Mouse (Mus musculus): Measurements from ENCODE around the gene Homez. TPM values are rescaled to one million over a fixed set of nuclear protein-coding genes. Genes with fewer than 3 reads are reported as not detected.

Homez gene
- polyA plus RNA-seq, 1 experiment = 2.8 TPM

GRCm38 (mm10) chr14:54877048-54877715, 6.4 kb upstream of the Homez start, which contains the start of gene Ppp1r3e:
TSS of gene Ppp1r3e (minus strand) at chr14:54877550.
- TF ChIP-seq POLR2A (IDR thresholded peaks at IDR 0.05; ENCODE audit: borderline replicate concordance, control insufficient read depth, low read depth, low read length) = no peak
- no peak for TF ChIP-seq CTCF (IDR thresholded peaks at IDR 0.05; ENCODE audit: control insufficient read depth, insufficient read depth, low read length)
- WGBS = 1% methylated on average over 61 of the region's 61 CpGs
- Histone ChIP-seq H3K27ac (ENCODE audit: control insufficient read depth, insufficient read depth, low read depth, low read length, poor library complexity) (peak within 1 kb of the TSS; percentile 64), H3K4me3 (replicated peaks; ENCODE audit: control insufficient read depth, low read depth, low read length) (peak within 1 kb of the TSS; percentile 70), H3K4me1 (ENCODE audit: control insufficient read depth, insufficient read depth, low read length) (no peaks in the 10 kb centered on the region; the same call in 1 of the 2 replicates)

DNA sequence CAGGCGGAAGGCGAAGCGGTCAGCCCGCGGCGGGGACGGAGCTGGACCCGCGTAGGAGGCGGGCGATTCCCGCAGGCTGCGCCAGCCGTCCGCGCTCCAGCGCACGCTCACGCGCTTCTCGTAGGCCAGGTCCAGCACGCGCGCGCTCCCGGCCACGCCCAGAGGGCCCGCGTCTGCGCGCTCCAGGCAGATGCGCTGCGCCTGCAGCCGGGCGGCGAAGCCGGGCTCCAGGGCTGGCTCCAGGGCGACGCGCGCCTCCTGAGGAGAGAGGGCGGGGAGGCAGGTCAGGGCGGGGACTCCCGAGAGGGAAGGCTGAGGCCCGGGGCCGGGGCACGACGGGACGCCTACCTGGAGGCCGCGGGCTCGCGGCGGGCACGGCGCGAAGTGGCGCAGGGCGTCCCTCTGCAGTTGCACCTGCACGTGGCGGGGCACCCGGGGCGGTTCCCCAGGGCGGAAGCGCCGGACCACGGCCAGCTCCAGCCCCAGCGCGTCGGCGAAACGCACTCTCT, 5.8 kb upstream of the Homez start:
- TF ChIP-seq CTCF (IDR thresholded peaks at IDR 0.05; ENCODE audit: control insufficient read depth, insufficient read depth, low read length) (no peak), POLR2A (IDR thresholded peaks at IDR 0.05; ENCODE audit: borderline replicate concordance, control insufficient read depth, low read depth, low read length) (peak; percentile 22; the same call in 1 of the 2 replicates)
- peak overlapping the region; percentile 64 for H3K27ac ChIP-seq (ENCODE audit: control insufficient read depth, insufficient read depth, low read depth, low read length, poor library complexity)
- WGBS = under 1% methylated on average over 66 of the region's 72 CpGs
- no peaks in the 10 kb centered on the region; the same call in 1 of the 2 replicates for H3K4me1 ChIP-seq (ENCODE audit: control insufficient read depth, insufficient read depth, low read length)
- H3K4me3 ChIP-seq (replicated peaks; ENCODE audit: control insufficient read depth, low read depth, low read length) = peak overlapping the region; percentile 70

DNA sequence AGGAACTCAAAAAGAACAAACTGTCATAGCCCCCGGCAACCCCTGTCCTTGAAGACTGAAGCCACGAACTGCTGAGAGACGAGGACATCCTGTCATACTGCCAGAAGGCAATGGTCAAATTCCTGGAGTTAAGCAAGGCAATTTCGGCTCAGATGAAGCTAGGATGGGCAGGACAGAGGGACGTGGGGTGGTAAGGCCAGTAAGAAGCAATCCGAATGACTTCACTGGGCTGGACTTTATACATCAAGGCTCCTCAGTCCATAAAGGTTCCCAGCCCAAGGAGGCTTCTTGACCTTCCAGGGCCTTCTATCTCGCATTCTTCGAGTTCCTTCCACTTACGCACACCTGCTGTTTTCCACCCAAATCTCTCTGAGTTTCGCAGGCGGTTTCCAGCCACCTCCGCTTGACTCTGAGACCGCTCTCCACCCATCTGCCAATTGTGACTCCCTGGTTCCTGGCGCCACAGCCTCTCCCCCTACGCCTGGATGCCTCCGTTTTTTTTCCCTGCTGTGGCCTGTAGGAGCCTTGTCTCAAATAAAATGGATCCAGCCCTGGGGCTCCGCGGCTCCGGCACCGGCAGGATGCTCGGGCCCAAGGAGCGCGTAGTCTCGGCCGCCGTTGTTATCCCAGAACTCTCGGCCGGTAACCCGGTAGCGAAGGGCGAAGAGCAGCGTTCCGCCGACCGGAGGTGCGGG, 5.2 kb upstream of the Homez start:
- Histone ChIP-seq H3K27ac (ENCODE audit: control insufficient read depth, insufficient read depth, low read depth, low read length, poor library complexity) (peak overlapping the region; percentile 56; the same call in 1 of the 2 replicates), H3K4me1 (ENCODE audit: control insufficient read depth, insufficient read depth, low read length) (no peaks in the 10 kb centered on the region; the same call in 1 of the 2 replicates)
- 6% methylated on average over 36 of the region's 36 CpGs for WGBS

DNA sequence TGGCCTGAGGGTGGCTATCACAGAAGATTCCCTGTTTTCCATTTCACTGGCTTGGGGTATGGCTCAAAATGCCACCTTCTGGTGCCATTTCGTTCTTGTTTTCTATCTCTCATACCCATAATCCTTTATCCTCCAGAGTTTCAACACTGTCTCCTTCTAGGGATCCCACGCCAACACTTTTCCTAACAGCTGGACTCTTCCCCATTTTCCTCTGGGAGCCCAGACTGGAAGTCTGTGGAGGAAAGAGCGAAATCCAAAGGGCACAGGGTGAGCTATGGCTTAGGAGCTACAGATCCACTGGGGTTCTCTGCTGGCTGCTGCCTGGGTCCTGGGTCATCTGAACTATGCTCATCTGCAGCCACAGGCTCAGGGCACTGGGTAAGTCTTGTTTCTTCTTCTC, 3.4 kb upstream of the Homez start:
- no peak overlapping the region for H3K4me3 ChIP-seq (replicated peaks; ENCODE audit: control insufficient read depth, low read depth, low read length)
- no peak overlapping the region for H3K27ac ChIP-seq (ENCODE audit: control insufficient read depth, insufficient read depth, low read depth, low read length, poor library complexity)
- 82% methylated on average over 3 of the region's 3 CpGs for WGBS
- no peak for TF ChIP-seq POLR2A (IDR thresholded peaks at IDR 0.05; ENCODE audit: borderline replicate concordance, control insufficient read depth, low read depth, low read length)
- no peak for TF ChIP-seq CTCF (IDR thresholded peaks at IDR 0.05; ENCODE audit: control insufficient read depth, insufficient read depth, low read length)
- no peaks in the 10 kb centered on the region; the same call in 1 of the 2 replicates for H3K4me1 ChIP-seq (ENCODE audit: control insufficient read depth, insufficient read depth, low read length)

More for the DNA sequence above, 5.2 kb upstream of the Homez start:
- TF ChIP-seq CTCF (IDR thresholded peaks at IDR 0.05; ENCODE audit: control insufficient read depth, insufficient read depth, low read length) (no peak), POLR2A (IDR thresholded peaks at IDR 0.05; ENCODE audit: borderline replicate concordance, control insufficient read depth, low read depth, low read length) (no peak)
- peak overlapping the region; percentile 70 for H3K4me3 ChIP-seq (replicated peaks; ENCODE audit: control insufficient read depth, low read depth, low read length)

DNA sequence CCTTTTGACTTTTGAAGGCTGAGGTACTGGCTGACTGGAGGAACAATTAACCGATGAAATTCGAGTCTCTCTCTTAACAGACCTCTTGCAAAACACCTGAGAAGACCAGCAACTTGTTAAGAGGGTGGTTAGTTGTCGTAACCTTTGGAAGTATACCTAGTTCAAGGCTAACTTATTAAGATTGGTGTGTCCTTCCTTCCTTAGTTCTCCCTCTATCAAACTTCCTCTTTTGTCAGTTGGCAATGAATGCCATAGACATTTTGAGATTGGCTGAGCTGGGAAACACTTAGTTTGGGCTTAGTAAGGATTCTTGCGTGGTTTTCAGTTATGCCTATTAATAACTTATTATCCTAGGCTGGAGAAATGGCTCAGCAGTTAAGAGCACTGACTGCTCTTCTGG, 2.7 kb downstream of the Homez start:
- WGBS = 25% methylated on average over 4 of the region's 4 CpGs
- Histone ChIP-seq H3K4me1 (ENCODE audit: control insufficient read depth, insufficient read depth, low read length) (peaks cover 2% of the 10 kb centered on the region), H3K27ac (ENCODE audit: control insufficient read depth, insufficient read depth, low read depth, low read length, poor library complexity) (no peak overlapping the region), H3K4me3 (replicated peaks; ENCODE audit: control insufficient read depth, low read depth, low read length) (no peak overlapping the region)
- TF ChIP-seq CTCF (IDR thresholded peaks at IDR 0.05; ENCODE audit: control insufficient read depth, insufficient read depth, low read length) = no peak

- 68% methylated on average over 5 of the region's 5 CpGs for WGBS
These were observed 3.8 kb downstream of the Homez start for GRCm38 (mm10) chr14:54866936-54867335.

DNA sequence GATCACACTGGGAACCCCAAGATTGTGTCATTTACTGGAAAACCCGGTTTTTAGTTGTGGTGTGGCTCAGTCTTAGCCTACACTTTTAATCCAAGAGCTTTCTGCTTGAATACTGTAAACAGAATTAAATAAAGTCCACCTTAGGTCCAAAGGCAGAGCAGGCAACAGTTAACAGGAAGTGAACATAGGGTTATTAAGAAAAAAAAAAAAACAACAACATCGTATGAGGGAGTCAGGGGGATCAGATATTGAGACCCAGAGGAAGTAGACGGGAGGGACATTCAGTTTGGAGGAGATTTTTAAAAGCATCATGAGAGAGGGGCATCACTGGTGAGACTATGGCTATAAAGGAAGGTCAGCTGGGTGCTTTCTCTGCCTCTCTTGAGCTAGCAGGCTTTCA, 4.5 kb downstream of the Homez start:
- Histone ChIP-seq H3K4me3 (replicated peaks; ENCODE audit: control insufficient read depth, low read depth, low read length) (no peak overlapping the region), H3K4me1 (ENCODE audit: control insufficient read depth, insufficient read depth, low read length) (peaks cover 2% of the 10 kb centered on the region), H3K27ac (ENCODE audit: control insufficient read depth, insufficient read depth, low read depth, low read length, poor library complexity) (no peak overlapping the region)
- 25% methylated on average over 3 of the region's 3 CpGs for WGBS
- no peak for TF ChIP-seq POLR2A (IDR thresholded peaks at IDR 0.05; ENCODE audit: borderline replicate concordance, control insufficient read depth, low read depth, low read length)
- TF ChIP-seq CTCF (IDR thresholded peaks at IDR 0.05; ENCODE audit: control insufficient read depth, insufficient read depth, low read length) = no peak

More at GRCm38 (mm10) chr14:54866936-54867335, 3.8 kb downstream of the Homez start:
- H3K4me1 ChIP-seq (ENCODE audit: control insufficient read depth, insufficient read depth, low read length) = peaks cover 2% of the 10 kb centered on the region
- H3K27ac ChIP-seq (ENCODE audit: control insufficient read depth, insufficient read depth, low read depth, low read length, poor library complexity) = no peak overlapping the region
- H3K4me3 ChIP-seq (replicated peaks; ENCODE audit: control insufficient read depth, low read depth, low read length) = no peak overlapping the region
- TF ChIP-seq CTCF (IDR thresholded peaks at IDR 0.05; ENCODE audit: control insufficient read depth, insufficient read depth, low read length) = peak; percentile 64
- no peak for TF ChIP-seq POLR2A (IDR thresholded peaks at IDR 0.05; ENCODE audit: borderline replicate concordance, control insufficient read depth, low read depth, low read length)

- H3K4me1 ChIP-seq (ENCODE audit: control insufficient read depth, insufficient read depth, low read length) = peaks cover 2% of the 10 kb centered on the region
- H3K4me3 ChIP-seq (replicated peaks; ENCODE audit: control insufficient read depth, low read depth, low read length) = no peak overlapping the region
- no peak overlapping the region for H3K27ac ChIP-seq (ENCODE audit: control insufficient read depth, insufficient read depth, low read depth, low read length, poor library complexity)
- TF ChIP-seq POLR2A (IDR thresholded peaks at IDR 0.05; ENCODE audit: borderline replicate concordance, control insufficient read depth, low read depth, low read length) (no peak), CTCF (IDR thresholded peaks at IDR 0.05; ENCODE audit: control insufficient read depth, insufficient read depth, low read length) (no peak)
- 64% methylated on average over 5 of the region's 5 CpGs for WGBS
These were observed 5.1 kb downstream of the Homez start for GRCm38 (mm10) chr14:54865626-54866025.
